Mouse (Mus musculus): ENCODE results near the gene Lypd8.

Gene Lypd8

DNA sequence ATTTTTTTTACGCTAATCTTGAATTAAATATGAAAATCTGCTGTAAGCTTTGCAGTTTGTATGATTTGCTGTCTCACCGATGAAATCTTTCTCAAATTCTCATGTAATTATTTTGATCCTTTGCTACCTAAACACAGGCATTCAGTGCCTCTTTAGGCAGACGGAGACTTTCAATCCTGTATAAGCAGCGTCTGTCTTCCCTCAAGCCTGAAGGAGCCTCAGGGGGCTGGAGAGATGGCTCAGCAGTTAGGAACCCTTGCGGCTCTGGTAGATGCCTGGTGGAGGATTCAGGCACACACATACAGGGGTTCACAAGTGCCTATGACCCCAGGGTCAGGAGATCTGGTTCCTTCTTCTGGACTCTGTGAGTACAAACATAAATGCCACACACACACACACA, 21.8 kb downstream of the Lypd8 start:
- DNase-seq = no peak

DNA sequence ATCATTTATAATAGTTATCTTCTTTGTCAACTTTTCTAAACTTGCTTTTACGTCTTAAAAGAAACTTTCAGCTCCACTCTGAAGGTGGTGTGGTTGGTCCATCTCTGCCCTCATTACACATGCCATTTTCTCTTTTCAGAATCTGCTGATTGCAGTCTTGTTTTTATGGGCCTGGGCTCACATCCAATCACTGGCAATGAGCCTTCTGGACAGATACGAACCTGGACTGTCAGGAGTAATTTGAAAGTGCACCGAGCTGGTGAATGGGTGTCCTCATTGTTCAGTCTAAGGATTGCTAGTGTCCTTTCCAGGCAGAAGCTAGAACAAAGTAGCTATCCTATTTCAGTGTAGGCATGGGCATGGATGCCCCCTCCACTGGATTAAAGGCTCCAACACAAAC, 29.2 kb downstream of the Lypd8 start:
- DNase-seq = no peak

DNA sequence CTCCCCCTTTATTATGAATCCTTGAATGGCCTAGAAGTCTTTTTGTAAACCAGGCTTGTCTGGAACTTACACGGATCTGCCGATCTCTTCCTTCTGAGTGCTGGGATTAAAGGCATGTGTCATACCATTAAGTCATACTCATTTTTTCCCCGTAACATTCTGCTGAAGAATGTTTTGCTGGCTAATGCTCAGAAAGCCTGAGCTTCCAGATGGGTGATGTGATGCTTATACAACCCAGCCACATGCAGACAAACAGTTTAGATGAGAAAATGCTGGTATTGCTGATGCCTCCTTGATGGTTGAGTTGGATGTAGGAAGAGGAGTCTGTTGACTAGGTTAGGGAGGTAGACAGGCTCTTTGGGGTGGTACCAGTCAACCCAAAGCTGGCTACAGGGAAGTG, 39.5 kb downstream of the Lypd8 start:
- no peak for DNase-seq

DNA sequence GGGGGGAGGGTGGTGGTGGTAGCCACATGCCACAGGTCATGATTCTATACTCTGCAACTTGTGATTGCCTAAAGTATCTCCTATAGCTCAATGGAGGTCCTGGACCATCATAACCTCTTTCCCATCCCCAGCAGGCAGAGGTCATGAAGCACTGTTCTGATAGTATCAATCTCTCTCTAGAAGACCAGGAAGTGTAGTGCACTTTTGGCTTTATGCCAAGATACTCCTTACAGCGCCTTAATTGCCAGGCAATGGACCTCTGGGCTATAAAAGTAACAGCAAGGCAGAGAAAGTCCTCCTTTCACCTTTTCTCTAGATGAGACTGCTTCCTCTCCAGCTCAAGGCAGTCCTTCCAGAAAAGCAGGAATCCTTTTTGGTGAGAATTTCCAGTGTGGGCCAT, 42.0 kb downstream of the Lypd8 start, which contains the start of gene 1810065E05Rik:
Gene 1810065E05Rik, plus strand, starts transcription at position 297 of the 400 bp plus-strand sequence.
- no peak for DNase-seq

DNA sequence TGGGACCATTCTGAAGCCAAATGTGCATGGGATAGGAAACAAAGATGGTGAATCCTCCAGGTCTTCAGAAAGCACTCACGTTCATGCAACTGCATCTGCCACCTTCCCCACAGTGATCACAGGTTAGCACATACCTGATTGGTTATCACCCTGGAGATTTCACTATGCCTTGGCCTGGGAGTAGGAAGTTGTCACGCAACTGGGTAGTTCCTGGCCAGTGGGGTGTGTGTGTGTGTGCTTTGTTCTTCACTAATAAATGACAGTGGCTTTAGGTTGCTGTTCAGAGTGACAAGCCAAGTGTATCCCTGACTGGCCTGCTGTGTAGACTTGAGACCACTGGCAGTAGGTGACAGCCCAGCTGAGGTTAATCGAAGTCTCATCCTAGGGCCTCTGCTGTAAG, 53.4 kb downstream of the Lypd8 start, which contains the start of gene Gm12253:
Gene Gm12253, plus strand, starts transcription at position 301 of the 400 bp plus-strand sequence.
- no peak for DNase-seq

DNA sequence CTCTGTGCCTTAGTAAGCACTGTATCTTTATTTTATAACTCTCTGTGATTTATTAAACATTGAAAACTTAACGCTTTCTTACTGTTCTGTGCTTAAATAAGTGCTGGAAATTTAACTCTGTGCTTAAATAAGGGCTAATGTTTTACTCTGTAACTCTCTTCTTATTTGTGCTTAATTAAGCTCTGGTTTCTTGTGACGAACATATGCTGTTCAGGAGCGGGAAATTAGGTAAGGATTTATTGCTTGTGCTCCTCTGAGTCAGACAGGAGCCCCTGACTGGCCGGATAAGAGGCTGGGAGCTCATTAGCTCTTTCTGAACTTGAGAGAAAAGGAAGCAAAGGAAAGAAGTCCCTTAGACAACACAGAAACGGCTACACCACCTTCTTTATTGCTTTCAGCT, 59.0 kb downstream of the Lypd8 start:
- DNase-seq = no peak

Measured in cerebellum, adult 9-10 months (tissue).